Mouse (Mus musculus): ENCODE data around the gene Ranbp10.

Ranbp10 gene

DNA sequence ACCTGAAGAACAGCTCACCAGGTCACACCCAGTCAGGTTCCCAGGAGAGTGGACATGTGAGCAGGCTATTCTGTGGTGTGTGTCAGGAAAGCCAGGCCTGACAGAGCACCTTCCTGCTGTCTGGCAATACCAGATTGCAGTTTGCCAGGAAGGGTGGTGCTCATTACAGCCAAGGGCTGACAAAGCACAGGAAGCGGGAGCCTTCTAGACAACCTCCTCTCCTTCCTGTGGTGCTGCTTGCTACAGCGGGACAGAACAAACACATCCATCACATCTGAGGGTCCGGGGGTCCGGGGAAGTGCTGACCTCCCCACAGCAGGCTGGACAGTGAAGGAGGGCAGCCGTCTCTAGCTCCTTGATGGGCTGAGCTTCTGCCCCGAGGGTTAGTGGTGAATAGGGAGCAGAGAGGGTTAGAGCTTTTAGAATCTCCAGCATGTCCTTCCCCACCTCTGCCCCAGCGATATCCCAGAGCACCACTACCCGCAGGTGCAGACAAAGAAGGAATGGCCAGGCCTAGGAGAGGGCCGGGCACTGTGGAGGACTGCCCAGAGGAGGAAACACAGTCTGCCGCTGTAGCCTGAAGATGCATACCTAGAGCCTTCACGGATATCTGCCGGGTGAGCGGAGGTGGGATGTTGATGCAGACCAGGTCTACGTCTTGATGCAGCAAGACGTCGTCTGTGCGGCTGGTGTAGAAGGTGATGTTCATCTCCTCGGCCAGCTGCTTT lies 99.6 kb downstream of the Ranbp10 start:
- no peak for ATAC-seq (ENCODE audit: insufficient number of reproducible peaks, low FRiP score, low TSS enrichment)

DNA sequence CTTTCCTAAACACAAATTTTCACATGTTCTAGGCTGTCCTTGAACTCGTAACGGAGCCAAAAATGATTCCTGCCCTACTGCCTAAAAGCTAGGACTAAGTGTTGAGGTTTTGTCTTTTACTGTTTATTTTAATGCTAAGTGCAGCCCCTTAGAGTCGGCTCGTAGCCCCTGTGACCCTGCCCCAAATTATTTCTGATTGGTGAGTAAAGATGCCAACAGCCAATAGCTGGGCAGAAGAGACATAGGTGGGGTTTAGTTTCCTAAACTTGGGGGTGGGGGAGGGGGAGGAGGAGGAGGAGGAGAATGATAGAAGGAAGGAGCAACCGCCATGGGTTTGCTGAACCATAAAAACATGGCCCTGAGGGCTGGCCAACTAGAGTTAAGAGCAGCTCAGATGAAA lies 101.4 kb downstream of the Ranbp10 start:
- ATAC-seq (ENCODE audit: insufficient number of reproducible peaks, low FRiP score, low TSS enrichment) = no peak

DNA sequence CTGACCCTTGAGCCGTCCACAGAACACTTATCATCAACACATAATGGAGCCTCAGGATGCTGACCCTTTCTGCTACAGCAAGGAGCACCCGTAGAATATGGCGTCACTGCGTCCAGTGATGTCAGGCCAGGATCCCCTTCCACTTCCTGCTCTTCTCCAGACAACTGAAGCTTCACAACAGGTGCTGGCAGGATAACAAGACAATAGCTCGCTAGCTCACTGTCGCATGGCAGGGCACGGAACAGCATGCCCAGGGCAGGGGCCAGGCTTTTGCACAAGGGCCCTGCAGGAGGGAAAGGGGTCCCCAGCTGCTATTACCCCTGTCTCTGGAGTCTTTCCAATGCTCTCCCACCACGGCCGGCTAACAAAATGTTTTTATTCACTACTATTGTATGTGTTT lies 104.3 kb downstream of the Ranbp10 start:
- ATAC-seq (ENCODE audit: insufficient number of reproducible peaks, low FRiP score, low TSS enrichment) = no peak

DNA sequence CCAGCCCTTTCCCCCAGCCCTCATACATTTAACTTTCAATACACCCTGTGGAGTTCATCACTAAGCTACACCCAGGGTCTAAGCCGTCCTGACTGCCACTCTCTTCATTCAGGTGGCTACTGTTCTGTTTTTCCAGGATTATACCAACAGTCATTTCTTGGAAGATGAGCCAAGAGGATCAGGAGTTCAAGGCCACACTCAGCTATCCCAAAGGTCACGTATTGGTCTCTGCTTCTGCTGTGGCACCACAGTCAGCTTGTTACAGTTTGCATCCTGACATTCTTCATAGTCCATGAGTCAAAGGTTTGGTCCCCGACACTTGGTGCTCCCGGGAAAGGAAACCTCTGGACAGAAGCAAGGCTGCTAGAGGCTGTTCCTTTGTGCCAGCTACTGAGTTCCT lies 107.5 kb downstream of the Ranbp10 start:
- ATAC-seq (ENCODE audit: insufficient number of reproducible peaks, low FRiP score, low TSS enrichment) = no peak

All from cerebellum, adult (tissue).